Mouse (Mus musculus) embryo, embryonic 10.5 days (tissue): Measurements from ENCODE around the gene Tmsb15l.
A peak's percentile ranks its signal among the peaks of the same experiment; 100 is the strongest.
"Not testable (repeated sequence)": the region's sequence is repeated elsewhere in the genome, so short reads cannot be mapped to it uniquely, and the experiment has no call there.

Experiments
- DNase-seq: peaks from one replicate; pipeline ENCODE4 v3.0.0-alpha.2; 2015; ENCODE audit warnings: low spot score

Tmsb15l gene

DNA sequence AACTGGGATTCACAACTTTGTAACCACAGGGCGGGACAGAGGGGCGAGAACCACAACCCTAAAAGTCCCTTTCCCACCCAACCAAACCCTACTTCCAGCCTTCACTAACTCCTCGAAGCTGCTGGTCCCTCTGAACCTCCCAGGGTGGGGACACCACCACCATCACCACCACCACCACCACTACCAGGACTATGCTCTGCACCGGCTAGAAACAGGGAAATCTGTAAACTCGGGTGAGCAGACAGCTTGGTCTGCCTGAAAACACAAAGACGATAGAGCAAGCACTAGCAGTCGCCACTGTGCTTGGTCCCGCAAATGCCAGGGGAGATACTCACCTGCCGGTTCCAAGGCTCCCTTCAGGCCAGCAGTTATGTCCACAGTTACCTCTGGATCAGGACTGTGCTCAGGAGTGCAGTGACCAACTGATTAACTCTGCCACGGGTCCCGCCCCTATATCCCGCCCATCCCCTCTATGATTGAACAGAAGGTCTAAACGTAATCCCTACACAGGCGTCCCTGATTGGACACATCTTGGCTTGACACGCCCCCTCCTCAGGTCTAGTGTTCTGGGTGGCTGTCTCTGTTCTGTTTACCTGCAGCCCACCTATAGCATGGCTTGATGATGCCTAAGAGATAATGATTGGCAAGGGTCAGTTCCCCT, at the start of gene Tmsb15l, which contains the start of gene Tmsb15b1:
TSS of gene Tmsb15l (minus strand) at position 446 of the 661 bp plus-strand sequence.
TSS of gene Tmsb15b1 (minus strand) at position 451 of the 661 bp plus-strand sequence.
- peak; percentile 88 for DNase-seq

DNA sequence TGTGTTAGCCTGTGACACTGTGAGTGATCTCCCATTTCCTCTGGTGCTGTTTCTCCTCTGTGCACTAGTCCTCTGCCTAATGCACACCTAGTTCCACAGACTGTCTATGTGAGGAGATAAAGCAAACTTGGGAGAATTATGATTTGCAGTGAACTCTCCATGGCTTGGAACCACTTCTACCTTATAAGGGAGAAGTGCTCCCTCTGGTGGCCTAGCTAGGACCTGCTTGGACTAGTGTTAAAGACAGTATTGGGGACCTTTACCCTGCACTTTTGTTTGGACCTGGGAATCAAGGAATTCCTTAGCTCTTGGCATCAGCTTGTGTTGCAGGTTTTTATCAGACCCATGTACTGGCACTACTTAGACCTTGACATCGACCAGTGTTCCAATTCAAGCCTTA, 42.6 kb upstream of the Tmsb15l start:
- peak; percentile 81 for DNase-seq

- DNase-seq: no peak
These were observed 41.0 kb upstream of the Tmsb15l start for GRCm38 (mm10) chrX:137017668-137018067.

DNA sequence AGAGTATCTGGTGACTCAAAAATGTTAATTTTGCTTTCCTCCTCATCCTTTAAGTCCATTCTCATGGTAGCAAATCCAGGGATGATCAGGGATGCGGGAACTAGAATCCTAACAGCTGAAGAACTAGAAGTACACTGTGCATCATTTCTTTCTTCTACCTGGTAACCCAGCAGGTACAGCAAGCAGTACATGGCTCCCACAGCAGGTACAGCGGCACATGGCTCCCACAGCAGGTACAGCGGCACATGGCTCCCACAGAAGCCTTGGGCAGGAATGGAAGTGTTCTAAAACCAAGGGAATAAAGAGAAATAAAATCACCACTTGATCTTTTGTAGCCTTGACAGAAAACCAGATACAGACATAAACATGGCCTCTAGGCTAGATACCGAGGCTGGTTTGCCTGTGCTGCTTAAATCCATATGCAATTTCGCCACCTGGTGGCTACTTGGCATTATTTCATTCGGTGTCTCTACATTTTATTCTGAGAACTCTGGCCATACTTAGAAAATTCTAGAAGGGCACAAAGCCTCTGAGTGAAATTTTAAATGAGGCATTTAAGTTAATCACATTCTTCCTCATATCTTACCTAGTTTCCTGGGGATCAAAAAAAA, 38.5 kb upstream of the Tmsb15l start:
- peak; percentile 72 for DNase-seq

- no peak for DNase-seq
These were observed 19.6 kb upstream of the Tmsb15l start for GRCm38 (mm10) chrX:136996256-136996655.

DNA sequence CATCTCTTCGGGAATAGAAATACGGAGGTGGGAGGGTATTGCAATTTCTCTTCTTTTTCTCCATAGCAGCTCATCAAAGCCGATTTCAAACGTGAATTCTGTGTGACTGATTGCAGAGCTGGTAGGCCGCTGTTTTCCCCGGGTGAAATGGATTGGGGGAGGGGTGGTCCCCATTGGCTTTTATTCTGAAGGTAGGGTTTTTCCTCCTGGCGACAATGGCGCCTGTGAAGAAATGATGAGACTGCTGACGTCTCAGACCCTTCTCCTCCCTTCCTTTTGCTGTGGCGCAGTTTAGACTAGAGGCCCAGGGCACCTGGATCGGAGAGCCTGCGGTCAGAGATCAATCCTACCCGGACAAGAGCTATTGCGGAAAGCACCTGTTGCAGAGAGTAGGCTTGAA, 17.0 kb upstream of the Tmsb15l start:
- peak; percentile 36 for DNase-seq

DNA sequence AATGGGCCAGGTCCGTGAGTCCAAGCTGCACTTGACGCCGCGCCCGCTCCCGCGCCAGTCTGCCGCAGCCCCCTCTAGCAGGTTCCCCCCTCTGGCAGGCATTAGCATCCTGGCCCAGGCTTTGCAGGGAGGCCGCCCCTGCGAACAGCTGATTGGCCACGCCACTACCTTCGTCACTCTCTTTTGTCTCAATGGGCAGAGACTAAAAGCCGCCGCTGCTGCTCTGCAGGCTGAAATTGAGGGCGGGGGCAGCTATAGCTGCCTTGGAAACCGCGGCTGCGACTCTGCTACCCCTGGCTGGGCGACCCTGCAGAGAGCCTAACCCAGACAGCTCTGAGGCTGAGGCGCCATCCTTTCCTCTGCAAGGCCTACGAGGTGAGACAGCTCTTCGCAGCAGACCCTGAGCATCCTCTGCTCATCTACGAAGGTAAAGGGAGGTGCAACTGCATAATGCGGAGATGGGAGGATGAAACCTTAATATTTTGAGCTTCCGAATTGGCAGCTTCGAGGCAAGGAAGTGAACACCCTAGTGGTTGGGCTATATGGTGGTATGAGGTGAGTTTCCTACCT, 16.4 kb upstream of the Tmsb15l start, which contains the start of gene Zcchc18:
TSS of gene Zcchc18 (plus strand) at position 178 of the 570 bp plus-strand sequence.
- peak; percentile 87 for DNase-seq

GRCm38 (mm10) chrX:136992191-136992965, 15.7 kb upstream of the Tmsb15l start:
- peak; percentile 43 for DNase-seq

- no peak for DNase-seq
These were observed 14.6 kb upstream of the Tmsb15l start for GRCm38 (mm10) chrX:136991274-136991673.

- no peak for DNase-seq
These were observed 9.4 kb upstream of the Tmsb15l start for GRCm38 (mm10) chrX:136986039-136986438.

- DNase-seq: peak; percentile 19
These were observed 1.9 kb upstream of the Tmsb15l start for GRCm38 (mm10) chrX:136978616-136979015.

GRCm38 (mm10) chrX:136975397-136975796, 1.3 kb downstream of the Tmsb15l start, which contains the start of gene Tmsb15b2:
Gene Tmsb15b2, minus strand, starts transcription at chrX:136975497.
- DNase-seq: not testable (repeated sequence)

DNA sequence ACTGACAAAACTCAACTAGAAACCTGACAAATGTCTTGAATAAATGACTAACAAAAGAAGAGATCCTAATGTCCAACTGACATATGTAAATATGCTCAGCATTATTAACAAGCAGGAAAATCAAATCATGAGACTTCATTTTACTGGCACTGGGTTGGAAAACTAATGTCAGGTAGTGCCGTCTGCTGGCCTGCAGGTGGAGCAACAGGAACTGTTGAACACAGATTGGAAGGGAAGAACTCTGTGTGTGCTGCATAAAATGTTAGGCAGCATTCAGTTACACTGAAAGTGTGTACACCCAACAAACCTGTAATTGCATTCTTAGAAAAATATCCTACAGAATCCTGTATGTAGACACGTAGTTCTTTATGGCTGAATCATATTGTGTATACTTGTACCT, 17.0 kb downstream of the Tmsb15l start:
- DNase-seq: peak; percentile 12

- not testable (repeated sequence) for DNase-seq
These were observed 18.4 kb downstream of the Tmsb15l start for GRCm38 (mm10) chrX:136958300-136958699.

DNA sequence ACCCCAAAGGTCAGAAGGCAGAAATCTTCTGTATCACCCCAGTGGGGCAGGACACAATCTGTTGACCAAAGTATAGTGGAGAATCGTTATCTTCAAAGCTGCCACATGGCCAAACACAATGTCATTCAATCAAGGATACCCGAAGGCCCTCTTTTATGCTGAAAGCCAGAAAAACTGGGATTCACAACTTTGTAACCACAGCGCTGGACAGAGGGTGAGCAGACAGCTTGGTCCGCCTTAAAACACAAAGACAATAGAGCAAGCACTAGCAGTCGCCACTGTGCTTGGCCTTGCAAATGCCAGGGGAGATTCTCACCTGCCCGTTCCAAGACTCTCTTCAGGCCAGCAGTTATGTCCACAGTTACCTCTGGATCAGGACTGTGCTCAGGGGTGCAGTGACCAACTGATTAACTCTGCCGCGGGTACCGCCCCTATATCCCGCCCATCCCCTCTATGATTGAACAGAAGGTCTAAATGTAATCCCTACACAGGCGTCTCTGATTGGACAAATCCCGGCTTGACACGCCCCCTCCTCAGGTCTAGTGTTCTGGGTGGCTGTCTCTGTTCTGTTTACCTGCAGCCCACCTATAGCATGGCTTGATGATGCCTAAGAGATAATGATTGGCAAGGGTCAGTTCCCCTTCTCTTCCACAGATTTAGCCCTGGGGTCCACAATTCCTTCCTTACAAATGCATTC, 18.9 kb downstream of the Tmsb15l start:
- DNase-seq: peak; percentile 79

- no peak for DNase-seq
These were observed 38.7 kb downstream of the Tmsb15l start for GRCm38 (mm10) chrX:136937985-136938384.

DNA sequence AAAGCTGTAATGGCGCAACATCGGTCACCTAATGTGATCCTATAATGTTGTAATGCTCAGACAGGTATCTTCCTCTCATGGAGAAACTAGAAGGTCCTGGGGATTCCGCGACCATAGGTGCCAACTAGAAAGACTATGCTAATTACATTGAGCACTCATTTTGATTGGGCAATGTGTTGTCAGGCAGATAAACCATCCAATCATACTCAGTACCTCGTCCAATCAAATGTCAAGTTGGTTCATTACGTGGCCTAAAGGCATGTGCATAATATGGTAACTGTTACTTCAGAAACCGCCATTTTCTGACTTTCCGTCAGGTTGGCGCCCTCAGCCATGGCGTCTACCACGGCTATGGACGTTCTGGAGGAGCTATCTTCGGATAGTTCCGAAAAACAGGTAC, 49.6 kb downstream of the Tmsb15l start, which contains the start of gene H2bfm:
TSS of gene H2bfm (plus strand) at position 295 of the 400 bp plus-strand sequence.
- no peak for DNase-seq

- DNase-seq: peak; percentile 22
These were observed 50.8 kb downstream of the Tmsb15l start for GRCm38 (mm10) chrX:136925863-136926262.
